Mouse (Mus musculus): Measurements from ENCODE around the gene Eloa.

GRCm38 (mm10) chr4:136016059-136016602 is 5.4 kb downstream of the Eloa start:
- no peak for TF ChIP-seq POU5F1 (IDR thresholded peaks at IDR 0.05; ENCODE audit: borderline replicate concordance, low read length)
- no peak for TF ChIP-seq CTCF (conservative IDR thresholded peaks at IDR 0.05; ENCODE audit: low read length)
- no peak for TF ChIP-seq NANOG (IDR thresholded peaks at IDR 0.05; ENCODE audit: borderline replicate concordance, low read length)

Measured in E14TG2a.4 (cell line).